Mouse (Mus musculus) MEL-GATA-1-ER (cell line): ENCODE data around the gene Tas2r103.

Experiments
- DNase-seq: peaks from one replicate; pipeline ENCODE4 v3.0.0-alpha.2; 2012; ENCODE audit warnings: low read depth; ENCODE audit errors: extremely low read depth

The Tas2r103 gene

GRCm38 (mm10) chr6:133037001-133037400, at the start of gene Tas2r103:
Gene Tas2r103, minus strand, starts transcription at chr6:133037101.
- no peak for DNase-seq

GRCm38 (mm10) chr6:133055716-133056115, 18.8 kb upstream of the Tas2r103 start, which contains the start of gene Tas2r140:
Gene Tas2r140, minus strand, starts transcription at chr6:133055816.
- DNase-seq, result no peak
